Mouse (Mus musculus): Measurements from ENCODE around the gene Slc9a9.

GRCm38 (mm10) chr9:94768524-94768923 lies 98.8 kb downstream of the Slc9a9 start:
- TF ChIP-seq CTCF (IDR thresholded peaks at IDR 0.05 in 2 of 3, conservative IDR thresholded peaks at IDR 0.05 in 1 of 3; ENCODE audit: control insufficient read depth in 1 of 3, insufficient read depth in 1 of 3, low read depth in 2 of 3, low read length in 3 of 3, poor library complexity in 1 of 3, severe bottlenecking in 1 of 3) (no peak), GATA1 (IDR thresholded peaks at IDR 0.05; ENCODE audit: low read depth, low read length) (no peak), E2F4 (IDR thresholded peaks at IDR 0.05; ENCODE audit: borderline replicate concordance, low read depth, low read length) (no peak), POLR2A (IDR thresholded peaks at IDR 0.05; ENCODE audit: control insufficient read depth in 1 of 2, insufficient read depth in 1 of 2, low read depth in 1 of 2, low read length in 2 of 2, poor library complexity in 1 of 2) (no peak), MAFK (IDR thresholded peaks at IDR 0.05; ENCODE audit: borderline replicate concordance, low read depth, low read length) (no peak), POLR2AphosphoS2 (IDR thresholded peaks at IDR 0.05; ENCODE audit: low read length) (no peak), TCF12 (IDR thresholded peaks at IDR 0.05; ENCODE audit: low read depth, low read length) (no peak), ZC3H11A (IDR thresholded peaks at IDR 0.05; ENCODE audit: low read depth, low read length) (no peak), MYB (IDR thresholded peaks at IDR 0.05; ENCODE audit: low read depth, low read length) (no peak), MXI1 (IDR thresholded peaks at IDR 0.05; ENCODE audit: low read depth, low read length) (no peak), MEF2A (IDR thresholded peaks at IDR 0.05; ENCODE audit: extremely low read depth, insufficient replicate concordance, low read depth, low read length, poor library complexity, severe bottlenecking) (no peak), SIN3A (IDR thresholded peaks at IDR 0.05; ENCODE audit: low read length) (no peak), USF2 (IDR thresholded peaks at IDR 0.05; ENCODE audit: borderline replicate concordance in 1 of 2, insufficient read depth in 1 of 2, low read depth in 1 of 2, low read length in 2 of 2) (no peak)

Data from MEL (cell line).